In genomic region chr11:114551262-114551661, GRCm38 (mm10) we compare ENCODE assay signal across 24 mouse cellular contexts.
DNase-seq lines count a peak whose midpoint lies in the region; ATAC-seq and TF ChIP-seq lines count a peak whose summit lies in the region.
"Had no signal": no experiment of that assay in that cellular context is flagged by ENCODE, and none has a peak within 500 bp of the region (broad histone marks: within the 10 kb centered on the region; RNA-seq: fewer than 3 reads in every experiment).

No protein-coding gene starts in this region.

- H3K4me2 ChIP-seq in lung, embryonic 16.5 days (ENCODE audit: low read depth, low read length): no peak overlapping the region
- H3K4me2 ChIP-seq in kidney, embryonic 15.5 days: no peak overlapping the region
- H3K4me2 ChIP-seq: hindbrain, embryonic 14.5 days; liver, embryonic 15.5 days; midbrain, embryonic 11.5 days; neural tube, embryonic 15.5 days had no signal

- H3K27ac ChIP-seq in lung, embryonic 16.5 days (ENCODE audit: low read length): no peak overlapping the region
- no peak overlapping the region for H3K27ac ChIP-seq in kidney, embryonic 15.5 days
- H3K27ac ChIP-seq: gastrocnemius, adult 2 months; hindbrain, embryonic 14.5 days; left cerebral cortex, adult 2 months; limb, embryonic 10.5 days; liver, embryonic 15.5 days; neural tube, embryonic 15.5 days had no signal

- TF ChIP-seq POLR2A in lung, adult 2 months (IDR thresholded peaks at IDR 0.05; ENCODE audit: borderline replicate concordance, extremely low read depth, low read depth, low read length): no peak

- peaks cover 7% of the 10 kb centered on the region; the same call in 1 of the 2 replicates for H3K4me1 ChIP-seq in lung, embryonic 16.5 days (replicated peaks; ENCODE audit: control insufficient read depth, insufficient read depth, low read length)
- no peaks in the 10 kb centered on the region for H3K4me1 ChIP-seq in lung, adult 2 months (ENCODE audit: control insufficient read depth, insufficient read depth, low read length)
- peaks cover 12% of the 10 kb centered on the region for H3K4me1 ChIP-seq in kidney, embryonic 15.5 days

- 73% methylated on average over 4 of the region's 4 CpGs for WGBS in lung, embryonic 16.5 days
- 69% methylated on average over 4 of the region's 4 CpGs for WGBS in lung, adult 2 months
- WGBS in kidney, embryonic 15.5 days: 87% methylated on average over 4 of the region's 4 CpGs

- DNase-seq in lung, adult 2 months: no peak
- DNase-seq in cerebellum, adult 18-20 months: peak; percentile 37 to 48
- peak; percentile 54 for DNase-seq in cerebellum, adult 9-11 months
- DNase-seq in lung, postnatal 4 days: peak; percentile 14 to 52
- DNase-seq in embryo, embryonic 11 days: no peak
- DNase-seq: adrenal gland, postnatal 25 days; gastrocnemius, adult 2 months; heart, postnatal 4 days; kidney, adult 2 months; kidney, postnatal 10 days; liver; right cerebral cortex, adult 18-20 months; right cerebral cortex, postnatal 4 days; thymus, postnatal 25 days had no signal

- no peak overlapping the region for H3K9ac ChIP-seq in lung, embryonic 16.5 days (ENCODE audit: low read length)
- no peak overlapping the region for H3K9ac ChIP-seq in kidney, embryonic 15.5 days
- H3K9ac ChIP-seq: hindbrain, embryonic 14.5 days; liver, embryonic 15.5 days; neural tube, embryonic 15.5 days had no signal

- H3K4me3 ChIP-seq in lung, embryonic 16.5 days (ENCODE audit: low read length): no peak overlapping the region
- H3K4me3 ChIP-seq in lung, adult 2 months (replicated peaks; ENCODE audit: extremely low read depth, low read depth, low read length): no peak overlapping the region
- no peak overlapping the region for H3K4me3 ChIP-seq in kidney, embryonic 15.5 days (replicated peaks)
- H3K4me3 ChIP-seq: gastrocnemius, adult 2 months; left cerebral cortex, adult 2 months; limb, embryonic 10.5 days; liver, embryonic 15.5 days; neural tube, embryonic 15.5 days had no signal

- no peaks in the 10 kb centered on the region for H3K27me3 ChIP-seq in lung, embryonic 16.5 days (ENCODE audit: control insufficient read depth, insufficient read depth, low read depth, low read length)
- H3K27me3 ChIP-seq in kidney, embryonic 15.5 days: no peaks in the 10 kb centered on the region
- H3K27me3 ChIP-seq: liver, embryonic 15.5 days; neural tube, embryonic 15.5 days had no signal

- TF ChIP-seq CTCF in lung, adult 2 months (IDR thresholded peaks at IDR 0.05; ENCODE audit: insufficient read depth, low read length): no peak

- ATAC-seq in lung, embryonic 16.5 days (ENCODE audit: low read depth): peak; percentile 53; the same call in 1 of the 2 replicates
- ATAC-seq in kidney, embryonic 15.5 days (replicated peaks; ENCODE audit: low FRiP score): no peak
- ATAC-seq: activated CD4-positive, CD25-positive, alpha-beta regulatory T cell, adult 4 months; inflammation-experienced regulatory T-cells, adult 6 months had no signal

- H3K36me3 ChIP-seq in lung, embryonic 16.5 days (ENCODE audit: control insufficient read depth, insufficient read depth, low read length): no peaks in the 10 kb centered on the region
- H3K36me3 ChIP-seq in kidney, embryonic 15.5 days: no peaks in the 10 kb centered on the region
- H3K36me3 ChIP-seq: limb, embryonic 10.5 days; liver, embryonic 15.5 days; neural tube, embryonic 15.5 days had no signal

- H3K9me3 ChIP-seq in lung, embryonic 16.5 days (ENCODE audit: control insufficient read depth, low read length): no peaks in the 10 kb centered on the region
- no peaks in the 10 kb centered on the region for H3K9me3 ChIP-seq in kidney, embryonic 15.5 days (replicated peaks)
- H3K9me3 ChIP-seq: limb, embryonic 10.5 days; liver, embryonic 15.5 days; neural tube, embryonic 15.5 days had no signal

Comparison
In these comparisons a context has a peak if more than half of its experiments do, and no peak if none do; other contexts are left out.
1. DNase-seq: peak in cerebellum, adult 18-20 months (2 of 2), cerebellum, adult 9-11 months (single experiment) and lung, postnatal 4 days (2 of 2); none in lung, adult 2 months (single experiment) and embryo, embryonic 11 days (single experiment).